Mouse (Mus musculus) stomach, embryonic 16.5 days (tissue): ENCODE data around the gene Sema3f. TPM values are rescaled to one million over a fixed set of nuclear protein-coding genes. Genes with fewer than 3 reads are reported as not detected.
A peak's percentile ranks its signal among the peaks of the same experiment; 100 is the strongest.

ENCODE experiments used
- ATAC-seq: fragments of 200-750 bp; cut with Nextera tagmentation; 2 replicates; pipeline ENCODE4 v1.8.0; 2017; ENCODE audit warnings: moderate number of reproducible peaks, moderate TSS enrichment; ENCODE audit not compliant: insufficient read depth, low FRiP score
- H3K27ac ChIP-seq: fragments of 300-500 bp; sonication (generic); 2 replicates; pipeline ENCODE4 v1.5.1; 2014; ENCODE audit warnings: low read length
- H3K27me3 ChIP-seq: fragments of 300-500 bp; sonication (generic); 2 replicates; pipeline ENCODE4 v1.6.1; 2014; ENCODE audit warnings: low read length, control low read depth, mixed read lengths; ENCODE audit not compliant: control insufficient read depth, insufficient read depth
- H3K36me3 ChIP-seq: fragments of 300-500 bp; sonication (generic); 2 replicates; pipeline ENCODE4 v1.6.1; 2014; ENCODE audit warnings: low read length; ENCODE audit not compliant: control insufficient read depth, insufficient read depth
- H3K4me1 ChIP-seq: fragments of 300-500 bp; sonication (generic); 2 replicates; pipeline ENCODE4 v1.6.1; 2014; ENCODE audit warnings: low read length, control low read depth, mixed read lengths; ENCODE audit not compliant: control insufficient read depth, insufficient read depth
- H3K4me2 ChIP-seq: fragments of 300-500 bp; sonication (generic); 2 replicates; pipeline ENCODE4 v1.6.1; 2014; ENCODE audit warnings: low read depth, low read length, mixed read lengths
- H3K4me3 ChIP-seq: fragments of 300-500 bp; sonication (generic); replicated peaks from 2 replicates; pipeline ENCODE4 v1.5.1; 2014; ENCODE audit warnings: mild to moderate bottlenecking, low read length
- H3K9ac ChIP-seq: fragments of 300-500 bp; sonication (generic); 2 replicates; pipeline ENCODE4 v1.6.1; 2014; ENCODE audit warnings: low read length
- H3K9me3 ChIP-seq: fragments of 300-500 bp; sonication (generic); replicated peaks from 2 replicates; pipeline ENCODE4 v1.6.1; 2016; ENCODE audit warnings: low read length, control low read depth; ENCODE audit not compliant: control insufficient read depth
- WGBS: fragments of 180-500 bp; shearing (Covaris S2); extraction: QIAGEN DNeasy Blood & Tissue Kit; methylation state at CpG from one replicate; pipeline ENCODE4 v1.1.7; 2014; 5-methylcytosine and 5-hydroxymethylcytosine counted together
- polyA plus RNA-seq: library from polyadenylated mRNA; unstranded; fragments of >200 nt; fragmentation: Nextera tagmentation; extraction: Ambion mirVana; gene quantifications from 2 replicates; pipeline ENCODE4 v1.2.1, GENCODE M21; 2015

Gene Sema3f
- polyA plus RNA-seq, 1 experiment from 2014 or later, result 15.1 TPM

- WGBS, result 45% methylated on average over 3 of the region's 3 CpGs
Measured at GRCm38 (mm10) chr9:107648767-107649166, 61.5 kb downstream of the Sema3f start.

GRCm38 (mm10) chr9:107646975-107647374, 63.3 kb downstream of the Sema3f start:
- WGBS, result 78% methylated on average over 6 of the region's 6 CpGs
- ATAC-seq, result no peak
- Histone ChIP-seq H3K27me3 (no peaks in the 10 kb centered on the region), H3K36me3 (no peaks in the 10 kb centered on the region), H3K4me2 (no peak overlapping the region), H3K4me1 (peaks cover 15% of the 10 kb centered on the region), H3K4me3 (no peak overlapping the region), H3K9me3 (no peaks in the 10 kb centered on the region), H3K27ac (no peak overlapping the region), H3K9ac (no peak overlapping the region)

More at GRCm38 (mm10) chr9:107648767-107649166, 61.5 kb downstream of the Sema3f start:
- Histone ChIP-seq H3K4me3 (no peak overlapping the region), H3K9me3 (no peaks in the 10 kb centered on the region), H3K9ac (no peak overlapping the region), H3K27ac (no peak overlapping the region), H3K4me1 (peaks cover 15% of the 10 kb centered on the region), H3K36me3 (no peaks in the 10 kb centered on the region), H3K27me3 (no peaks in the 10 kb centered on the region), H3K4me2 (no peak overlapping the region)
- no peak for ATAC-seq

- no peaks in the 10 kb centered on the region for H3K36me3 ChIP-seq
- peak; percentile 74; the same call in 1 of the 2 replicates for ATAC-seq
- H3K27me3 ChIP-seq, result no peaks in the 10 kb centered on the region
- H3K4me3 ChIP-seq, result no peak overlapping the region
- H3K4me2 ChIP-seq, result no peak overlapping the region
- H3K9me3 ChIP-seq, result no peaks in the 10 kb centered on the region
- 16% methylated on average over 5 of the region's 5 CpGs for WGBS
- no peak overlapping the region for H3K27ac ChIP-seq
- peak overlapping the region; percentile 73; the same call in 1 of the 2 replicates for H3K9ac ChIP-seq
- H3K4me1 ChIP-seq, result peaks cover 12% of the 10 kb centered on the region
Measured at GRCm38 (mm10) chr9:107645577-107645976, 64.7 kb downstream of the Sema3f start.

GRCm38 (mm10) chr9:107645153-107645510, 65.1 kb downstream of the Sema3f start:
- peak overlapping the region; percentile 73 for H3K9ac ChIP-seq
- H3K27ac ChIP-seq, result no peak overlapping the region
- 35% methylated on average over 7 of the region's 7 CpGs for WGBS
- H3K9me3 ChIP-seq, result no peaks in the 10 kb centered on the region
- H3K36me3 ChIP-seq, result no peaks in the 10 kb centered on the region
- ATAC-seq, result no peak
- peak overlapping the region; percentile 78 for H3K4me2 ChIP-seq
- H3K27me3 ChIP-seq, result no peaks in the 10 kb centered on the region
- peak overlapping the region; percentile 46 for H3K4me3 ChIP-seq
- peaks cover 11% of the 10 kb centered on the region for H3K4me1 ChIP-seq

GRCm38 (mm10) chr9:107644495-107645152, 65.7 kb downstream of the Sema3f start:
- H3K4me3 ChIP-seq, result peak overlapping the region; percentile 46
- H3K4me2 ChIP-seq, result peak overlapping the region; percentile 78
- peaks cover 11% of the 10 kb centered on the region for H3K4me1 ChIP-seq
- H3K9ac ChIP-seq, result peak overlapping the region; percentile 78
- H3K27ac ChIP-seq, result peak overlapping the region; percentile 38; the same call in 1 of the 2 replicates
- peak; percentile 82 for ATAC-seq
- H3K27me3 ChIP-seq, result no peaks in the 10 kb centered on the region
- H3K36me3 ChIP-seq, result no peaks in the 10 kb centered on the region
- H3K9me3 ChIP-seq, result no peaks in the 10 kb centered on the region
- 4% methylated on average over 35 of the region's 35 CpGs for WGBS

GRCm38 (mm10) chr9:107643544-107644214, 66.6 kb downstream of the Sema3f start:
- peak overlapping the region; percentile 78 for H3K4me2 ChIP-seq
- WGBS, result 90% methylated on average over 13 of the region's 13 CpGs
- no peak for ATAC-seq
- H3K36me3 ChIP-seq, result no peaks in the 10 kb centered on the region
- H3K4me1 ChIP-seq, result peaks cover 11% of the 10 kb centered on the region
- no peaks in the 10 kb centered on the region for H3K9me3 ChIP-seq
- H3K9ac ChIP-seq, result peak overlapping the region; percentile 78; the same call in 1 of the 2 replicates
- H3K27ac ChIP-seq, result no peak overlapping the region
- H3K27me3 ChIP-seq, result no peaks in the 10 kb centered on the region
- no peak overlapping the region for H3K4me3 ChIP-seq

- H3K9ac ChIP-seq, result 0 out of 2 replicates have a peak overlapping the region, but pooled peaks have one; percentile 26
- H3K4me3 ChIP-seq, result no peak overlapping the region
- H3K27ac ChIP-seq, result no peak overlapping the region
- no peak overlapping the region for H3K4me2 ChIP-seq
- H3K27me3 ChIP-seq, result no peaks in the 10 kb centered on the region
- H3K36me3 ChIP-seq, result no peaks in the 10 kb centered on the region
- WGBS, result 57% methylated on average over 8 of the region's 8 CpGs
- peaks cover 15% of the 10 kb centered on the region for H3K4me1 ChIP-seq
- ATAC-seq, result no peak
- H3K9me3 ChIP-seq, result no peaks in the 10 kb centered on the region
Measured at GRCm38 (mm10) chr9:107641666-107642065, 68.6 kb downstream of the Sema3f start.

GRCm38 (mm10) chr9:107640257-107640772, 70.0 kb downstream of the Sema3f start:
- Histone ChIP-seq H3K9ac (no peak overlapping the region; the same call in 1 of the 2 replicates), H3K4me1 (peaks cover 18% of the 10 kb centered on the region), H3K4me2 (no peak overlapping the region), H3K36me3 (no peaks in the 10 kb centered on the region), H3K4me3 (no peak overlapping the region), H3K27ac (no peak overlapping the region), H3K27me3 (no peaks in the 10 kb centered on the region), H3K9me3 (no peaks in the 10 kb centered on the region)
- 31% methylated on average over 8 of the region's 8 CpGs for WGBS
- ATAC-seq, result no peak

GRCm38 (mm10) chr9:107637070-107637469, 73.2 kb downstream of the Sema3f start:
- Histone ChIP-seq H3K9me3 (no peaks in the 10 kb centered on the region), H3K4me3 (no peak overlapping the region), H3K27ac (no peak overlapping the region), H3K27me3 (no peaks in the 10 kb centered on the region), H3K4me1 (peaks cover 18% of the 10 kb centered on the region), H3K36me3 (no peaks in the 10 kb centered on the region), H3K4me2 (no peak overlapping the region), H3K9ac (no peak overlapping the region)
- 21% methylated on average over 7 of the region's 7 CpGs for WGBS
- no peak for ATAC-seq
